Mouse (Mus musculus) cortical plate, adult 2 months (tissue): ENCODE measurements around the gene Anapc2.

ENCODE experiments used
- CTCF ChIP-seq: fragments of 200-500 bp; IDR thresholded peaks from 2 replicates; pipeline ENCODE4 v1.5.1; 2011; ENCODE audit warnings: mild to moderate bottlenecking, control low read depth, low read length; ENCODE audit not compliant: insufficient read depth; ENCODE audit errors: extremely low read depth
- POLR2A ChIP-seq: fragments of 200-500 bp; IDR thresholded peaks from 2 replicates; pipeline ENCODE4 v1.6.1; 2011; ENCODE audit warnings: mild to moderate bottlenecking, low read length, control low read depth; ENCODE audit not compliant: insufficient read depth; ENCODE audit errors: extremely low read depth

DNA sequence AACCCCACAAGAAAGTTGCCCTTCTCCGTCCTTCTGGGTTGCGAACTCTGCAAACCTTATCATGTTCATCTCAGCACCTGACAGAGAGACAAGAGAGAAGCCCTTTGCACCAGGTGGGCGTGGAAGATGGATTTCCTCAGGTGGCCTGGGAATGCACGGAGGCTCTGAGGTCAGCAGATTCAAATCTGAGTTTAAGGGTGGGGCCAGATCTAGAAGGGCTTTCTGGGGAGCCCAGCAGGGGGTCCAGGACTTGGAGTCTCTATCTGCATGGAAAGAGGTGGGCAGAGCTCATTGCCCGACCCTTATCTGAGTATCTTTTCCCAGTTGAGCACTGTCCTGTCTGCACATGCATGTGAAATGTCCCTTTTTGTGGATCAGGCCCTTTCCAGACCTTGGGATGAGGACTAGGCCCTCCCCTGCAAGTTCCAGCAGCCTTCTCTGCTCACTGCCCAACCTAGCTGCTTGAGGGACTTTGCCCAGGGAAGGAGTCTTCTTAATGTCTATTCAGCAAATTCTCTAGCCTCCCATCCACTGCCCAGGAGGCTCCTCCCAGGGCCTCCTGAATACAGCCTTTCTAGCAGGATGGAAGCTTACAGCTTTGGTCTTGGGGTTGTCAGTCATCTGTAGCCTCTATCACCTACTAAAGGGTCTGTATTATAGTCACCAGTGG, 37.6 kb upstream of the Anapc2 start:
- TF ChIP-seq CTCF (no peak), POLR2A (no peak)
